Mouse (Mus musculus): ENCODE measurements at regions not wholly inside any gene's neighbourhood (a gene's known extent, or its start where the extent isn't known, plus 50 kb on each side); places are given as distances from the start of the nearest gene placed in this dataset.

GRCm38 (mm10) chr17:4424451-4425168 lies 569.5 kb upstream of the Arid1b start:
- no peak for DNase-seq (ENCODE audit: low spot score)

- DNase-seq (ENCODE audit: low spot score): no peak
Observed at GRCm38 (mm10) chr17:4425342-4425741, 568.8 kb upstream of the Arid1b start.

- DNase-seq (ENCODE audit: low spot score): no peak
Observed at GRCm38 (mm10) chr17:4429036-4429435, 565.1 kb upstream of the Arid1b start.

- no peak for DNase-seq (ENCODE audit: low spot score)
Observed at GRCm38 (mm10) chr17:4445606-4446005, 548.5 kb upstream of the Arid1b start.

- DNase-seq (ENCODE audit: low spot score): no peak
Observed at GRCm38 (mm10) chr17:4457491-4457890, 536.6 kb upstream of the Arid1b start.

- DNase-seq (ENCODE audit: low spot score): no peak
Observed at GRCm38 (mm10) chr17:4461541-4461940, 532.6 kb upstream of the Arid1b start.

- no peak for DNase-seq (ENCODE audit: low spot score)
Observed at GRCm38 (mm10) chr17:4464286-4464880, 529.7 kb upstream of the Arid1b start.

GRCm38 (mm10) chr17:4465741-4466140 lies 528.4 kb upstream of the Arid1b start:
- no peak for DNase-seq (ENCODE audit: low spot score)

GRCm38 (mm10) chr17:4472412-4472811 lies 521.7 kb upstream of the Arid1b start:
- DNase-seq (ENCODE audit: low spot score): no peak

GRCm38 (mm10) chr17:4474350-4474749 lies 519.8 kb upstream of the Arid1b start:
- no peak for DNase-seq (ENCODE audit: low spot score)

GRCm38 (mm10) chr17:4475665-4476064 lies 518.5 kb upstream of the Arid1b start:
- no peak for DNase-seq (ENCODE audit: low spot score)

GRCm38 (mm10) chr17:4494392-4494791 lies 499.7 kb upstream of the Arid1b start:
- no peak for DNase-seq (ENCODE audit: low spot score)

- no peak for DNase-seq (ENCODE audit: low spot score)
Observed at GRCm38 (mm10) chr17:4500504-4500903, 493.6 kb upstream of the Arid1b start.

- DNase-seq (ENCODE audit: low spot score): no peak
Observed at GRCm38 (mm10) chr17:4501029-4501428, 493.1 kb upstream of the Arid1b start.

- no peak for DNase-seq (ENCODE audit: low spot score)
Observed at GRCm38 (mm10) chr17:4504951-4505350, 489.2 kb upstream of the Arid1b start.

- no peak for DNase-seq (ENCODE audit: low spot score)
Observed at GRCm38 (mm10) chr17:4509506-4509905, 484.6 kb upstream of the Arid1b start.

- no peak for DNase-seq (ENCODE audit: low spot score)
Observed at GRCm38 (mm10) chr17:4516141-4516540, 478.0 kb upstream of the Arid1b start.

- no peak for DNase-seq (ENCODE audit: low spot score)
Observed at GRCm38 (mm10) chr17:4516846-4517245, 477.3 kb upstream of the Arid1b start.

GRCm38 (mm10) chr17:4521031-4521430 lies 473.1 kb upstream of the Arid1b start:
- DNase-seq (ENCODE audit: low spot score): no peak

- no peak for DNase-seq (ENCODE audit: low spot score)
Observed at GRCm38 (mm10) chr17:4526466-4526865, 467.7 kb upstream of the Arid1b start.

GRCm38 (mm10) chr17:4532126-4532525 lies 462.0 kb upstream of the Arid1b start:
- DNase-seq (ENCODE audit: low spot score): no peak

GRCm38 (mm10) chr17:4540435-4540834 lies 453.7 kb upstream of the Arid1b start:
- no peak for DNase-seq (ENCODE audit: low spot score)

GRCm38 (mm10) chr17:4541020-4541743 lies 452.9 kb upstream of the Arid1b start:
- no peak for DNase-seq (ENCODE audit: low spot score)

All from testis, postnatal 10 days (tissue).